Mouse (Mus musculus) MEL (cell line): ENCODE results near the gene Dars.

ENCODE experiments used
- NRF1 ChIP-seq: IDR thresholded peaks from 2 replicates; pipeline ENCODE4 v1.6.1; 2014; ENCODE audit warnings: low read depth, mild to moderate bottlenecking, inconsistent platforms, low read length, improper control_type of control experiment, moderate library complexity; ENCODE audit not compliant: poor library complexity, insufficient read depth, severe bottlenecking
- TCF12 ChIP-seq: IDR thresholded peaks from 2 replicates; pipeline ENCODE4 v1.6.1; 2014; ENCODE audit warnings: low read depth, mild to moderate bottlenecking, inconsistent platforms, low read length, improper control_type of control experiment, moderate library complexity
- USF1 ChIP-seq: IDR thresholded peaks from 2 replicates; pipeline ENCODE4 v1.6.1; 2014; ENCODE audit warnings: low read depth, mild to moderate bottlenecking, inconsistent platforms, low read length, improper control_type of control experiment, moderate library complexity

- TF ChIP-seq TCF12 (no peak), NRF1 (no peak), USF1 (no peak)
Measured at GRCm38 (mm10) chr1:128324776-128325175, 92.4 kb downstream of the Dars start.
